Mouse (Mus musculus): ENCODE measurements around the gene Duox1.

GRCm38 (mm10) chr2:122368081-122368971 is 52.9 kb downstream of the Duox1 start:
- no peak for TF ChIP-seq POLR2A (IDR thresholded peaks at IDR 0.05; ENCODE audit: insufficient read depth, low read depth, low read length)
- TF ChIP-seq CTCF (IDR thresholded peaks at IDR 0.05; ENCODE audit: insufficient read depth, low read depth, low read length) = no peak
